Mouse (Mus musculus) left cerebral cortex, adult 2 months (tissue): ENCODE measurements around the gene Cep131. TPM values are rescaled to one million over a fixed set of nuclear protein-coding genes. Genes with fewer than 3 reads are reported as not detected.

Experiments used
- DNase-seq, 2 experiments: peaks; one replicate each; pipeline ENCODE4 v3.0.0; 2021 to 2022; ENCODE audit warnings: low spot score in 2 of 2, mixed read lengths in 1 of 2; ENCODE audit errors: extremely low spot score in 1 of 2
- H3K27ac ChIP-seq: fragments of 200-600 bp; 2 replicates; pipeline ENCODE4 v1.8.1; 2022
- H3K4me3 ChIP-seq: fragments of 200-600 bp; 2 replicates; pipeline ENCODE4 v1.8.1; 2022
- CTCF ChIP-seq: fragments of 200-600 bp; IDR thresholded peaks from 2 replicates; pipeline ENCODE4 v1.8.1; 2022; ENCODE audit warnings: antibody characterized with exemption, mild to moderate bottlenecking, moderate library complexity
- intact Hi-C: fragments of 180-260 bp; cut with DNase I; formaldehyde crosslinking; loops from one replicate; pipeline ENCODE4 v1.15.1; 2025
- total RNA-seq, 2 experiments: library from RNA; stranded (reverse); gene quantifications; 2 replicates each; pipeline ENCODE4 v1.2.3; 2021

Cep131 gene
- total RNA-seq, 2 experiments from 2014 or later: 33.8 to 37.1 TPM

- no peak overlapping the region for H3K4me3 ChIP-seq
- no peak overlapping the region for H3K27ac ChIP-seq
- TF ChIP-seq CTCF: no peak
- no peak for DNase-seq
- intact Hi-C loops: no loop called here
These were observed 53.2 kb downstream of the Cep131 start for GRCm38 (mm10) chr11:120033473-120033872.

DNA sequence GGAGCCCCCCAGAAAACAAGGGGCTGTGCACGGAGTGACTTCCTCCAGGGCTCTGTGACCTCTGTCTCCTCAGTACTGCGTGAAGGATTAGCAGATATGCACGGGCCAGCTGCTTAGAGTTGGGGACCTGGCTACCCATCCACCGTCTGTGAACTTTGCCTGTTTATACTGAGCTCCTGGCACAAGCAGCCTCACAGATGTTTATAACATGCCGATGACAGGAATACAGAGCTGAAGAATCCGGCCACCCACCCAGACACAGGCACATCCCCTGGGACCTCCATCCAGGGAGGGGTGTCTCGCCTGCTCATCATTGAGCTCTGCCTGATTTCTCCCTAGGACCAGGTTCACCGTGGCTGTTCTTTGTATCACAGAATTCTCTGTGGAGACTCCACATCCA lies 54.6 kb downstream of the Cep131 start:
- intact Hi-C loops: no loop called here
- no peak for TF ChIP-seq CTCF
- no peak for DNase-seq
- Histone ChIP-seq H3K27ac (no peak overlapping the region), H3K4me3 (no peak overlapping the region)

- peak; percentile 69 for TF ChIP-seq CTCF
- H3K4me3 ChIP-seq: no peak overlapping the region
- peak overlapping the region; percentile 13 for H3K27ac ChIP-seq
- intact Hi-C loops: loop anchor here (1.0 kb wide), 1 partner anchor 35 kb away; no protein-coding TSS in a partner anchor
- DNase-seq: no peak
These were observed 56.3 kb downstream of the Cep131 start for GRCm38 (mm10) chr11:120030145-120030901.

DNA sequence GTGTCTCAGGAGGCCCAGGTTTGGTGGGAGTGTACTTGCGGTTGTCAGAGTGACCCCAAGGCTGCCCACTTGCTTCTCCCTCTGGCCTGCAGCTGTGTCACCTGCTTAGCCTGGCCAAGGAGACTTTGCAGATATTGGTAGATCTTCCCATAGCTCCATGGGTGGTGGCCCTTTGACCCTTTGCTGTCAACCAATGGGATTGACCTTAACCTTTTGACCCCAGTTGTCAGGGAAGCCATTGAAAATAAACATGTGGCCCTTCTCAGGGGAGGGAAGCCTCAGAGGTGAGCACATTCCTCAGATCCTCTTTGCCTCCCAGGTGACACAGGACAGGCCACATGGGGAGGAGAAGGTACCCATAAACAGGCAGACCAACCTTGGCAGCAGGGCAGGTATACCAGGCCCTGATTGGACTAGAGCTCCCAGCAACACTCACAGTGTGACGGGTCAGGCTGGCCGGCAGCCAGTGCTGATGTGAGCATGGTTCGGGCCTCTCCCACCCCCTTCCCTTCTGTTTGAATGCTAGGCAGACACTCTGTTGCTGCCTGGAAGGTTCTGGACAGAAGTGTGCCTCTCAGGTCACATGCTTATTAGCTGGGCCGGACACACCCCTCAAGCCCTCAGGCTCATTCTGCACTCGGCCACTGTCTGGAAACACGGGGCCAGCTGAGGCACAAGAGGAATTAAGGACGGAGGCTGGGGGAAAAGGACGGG lies 57.0 kb downstream of the Cep131 start:
- intact Hi-C loops: loop anchor here (1.0 kb wide), 1 partner anchor 36 kb away; no protein-coding TSS in a partner anchor
- Histone ChIP-seq H3K27ac (peak overlapping the region; percentile 13), H3K4me3 (no peak overlapping the region)
- TF ChIP-seq CTCF: no peak
- DNase-seq: no peak

GRCm38 (mm10) chr11:120028319-120029092 lies 58.1 kb downstream of the Cep131 start:
- no peak overlapping the region for H3K4me3 ChIP-seq
- DNase-seq: no peak
- H3K27ac ChIP-seq: no peak overlapping the region; the same call in 1 of the 2 replicates
- intact Hi-C loops: no loop called here
- TF ChIP-seq CTCF: no peak; the same call in 1 of the 2 replicates

GRCm38 (mm10) chr11:120026941-120027340 lies 59.7 kb downstream of the Cep131 start:
- Histone ChIP-seq H3K27ac (peak overlapping the region; percentile 15; the same call in 1 of the 2 replicates), H3K4me3 (no peak overlapping the region)
- no peak for TF ChIP-seq CTCF
- intact Hi-C loops: no loop called here
- DNase-seq: no peak

- Histone ChIP-seq H3K4me3 (no peak overlapping the region; the same call in 1 of the 2 replicates), H3K27ac (peak overlapping the region; percentile 80)
- DNase-seq: no peak
- no peak; the same call in none of the 2 replicates for TF ChIP-seq CTCF
- intact Hi-C loops: no loop called here
These were observed 63.8 kb downstream of the Cep131 start for GRCm38 (mm10) chr11:120022841-120023240.

DNA sequence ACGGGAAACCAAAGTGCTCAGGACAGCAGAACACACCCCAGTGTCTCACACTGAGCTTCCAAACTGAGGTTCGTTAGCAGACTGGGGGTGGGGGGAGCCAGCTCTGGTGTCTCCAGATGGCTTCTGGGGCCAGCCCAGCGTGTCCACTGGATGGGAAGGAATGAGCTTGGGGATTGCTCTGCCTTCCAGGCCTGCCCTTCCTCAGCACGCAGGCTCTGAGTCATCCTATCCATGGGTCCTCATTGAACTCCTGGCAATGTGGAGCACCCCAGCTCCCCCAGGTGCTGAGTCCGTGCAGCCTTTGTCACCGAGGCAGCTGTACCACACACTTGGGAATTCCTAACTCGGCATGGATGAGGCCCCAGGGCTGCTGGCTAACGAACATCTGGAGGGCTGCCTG lies 64.4 kb downstream of the Cep131 start:
- Histone ChIP-seq H3K4me3 (no peak overlapping the region), H3K27ac (peak overlapping the region; percentile 41)
- TF ChIP-seq CTCF: no peak
- intact Hi-C loops: no loop called here
- no peak for DNase-seq

- DNase-seq: no peak
- Histone ChIP-seq H3K27ac (no peak overlapping the region; the same call in 1 of the 2 replicates), H3K4me3 (no peak overlapping the region)
- intact Hi-C loops: no loop called here
- no peak for TF ChIP-seq CTCF
These were observed 65.3 kb downstream of the Cep131 start for GRCm38 (mm10) chr11:120021367-120021766.

DNA sequence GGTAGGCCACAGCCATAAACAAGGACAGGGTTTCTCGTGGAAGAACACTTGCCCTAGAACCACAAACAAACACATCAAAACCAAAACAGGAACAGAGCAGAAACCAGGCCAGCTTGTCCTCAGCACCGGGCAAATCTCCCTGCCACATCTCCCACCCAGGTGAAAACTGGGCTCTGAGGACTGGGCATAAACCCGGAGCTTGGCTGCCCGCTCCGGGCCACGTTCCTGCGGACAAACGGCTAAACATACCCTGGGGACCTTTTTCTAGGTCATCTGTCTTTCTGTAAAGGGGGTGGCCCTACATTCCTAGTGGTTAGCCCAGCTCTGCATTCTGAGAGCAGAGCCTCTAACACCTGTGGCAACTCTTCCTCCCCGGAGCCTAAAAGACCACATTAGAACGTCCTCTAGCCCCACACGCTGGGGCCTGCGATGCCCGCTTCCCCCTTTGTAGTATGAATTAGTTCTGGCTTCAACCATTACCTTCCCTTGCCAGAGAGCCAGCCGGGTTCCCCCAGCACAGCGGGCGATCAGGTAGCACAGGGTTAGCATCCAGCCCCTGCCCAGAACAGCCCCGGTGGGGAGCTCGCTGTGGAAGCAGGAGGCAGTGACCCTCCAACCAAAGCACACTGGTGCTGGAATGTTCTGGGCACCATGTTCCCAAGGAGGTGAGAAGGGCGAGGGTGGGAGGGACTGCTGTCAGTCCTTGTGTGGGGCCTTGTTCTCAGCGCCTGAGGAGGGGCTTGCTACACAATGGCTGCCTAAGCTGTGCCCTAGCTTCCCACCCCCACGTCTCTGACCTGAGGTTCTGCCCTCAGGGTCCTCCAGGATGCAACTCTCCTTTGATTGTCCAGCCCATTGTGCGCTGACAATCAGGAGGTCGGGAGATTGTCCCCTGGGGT lies 66.8 kb downstream of the Cep131 start:
- intact Hi-C loops: loop anchor here (10.0 kb wide), 1 partner anchor 285 kb away; no protein-coding TSS in a partner anchor
- H3K4me3 ChIP-seq: no peak overlapping the region
- H3K27ac ChIP-seq: peak overlapping the region; percentile 84
- DNase-seq: no peak
- no peak for TF ChIP-seq CTCF

GRCm38 (mm10) chr11:120017011-120017410 lies 69.6 kb downstream of the Cep131 start:
- intact Hi-C loops: loop anchor here (10.0 kb wide), 1 partner anchor 288 kb away; no protein-coding TSS in a partner anchor
- Histone ChIP-seq H3K4me3 (peak overlapping the region; percentile 13), H3K27ac (peak overlapping the region; percentile 84)
- DNase-seq: no peak
- no peak for TF ChIP-seq CTCF
